Mouse (Mus musculus): ENCODE measurements at regions not wholly inside any gene's neighbourhood (a gene's known extent, or its start where the extent isn't known, plus 50 kb on each side); places are given as distances from the start of the nearest gene placed in this dataset.

DNA sequence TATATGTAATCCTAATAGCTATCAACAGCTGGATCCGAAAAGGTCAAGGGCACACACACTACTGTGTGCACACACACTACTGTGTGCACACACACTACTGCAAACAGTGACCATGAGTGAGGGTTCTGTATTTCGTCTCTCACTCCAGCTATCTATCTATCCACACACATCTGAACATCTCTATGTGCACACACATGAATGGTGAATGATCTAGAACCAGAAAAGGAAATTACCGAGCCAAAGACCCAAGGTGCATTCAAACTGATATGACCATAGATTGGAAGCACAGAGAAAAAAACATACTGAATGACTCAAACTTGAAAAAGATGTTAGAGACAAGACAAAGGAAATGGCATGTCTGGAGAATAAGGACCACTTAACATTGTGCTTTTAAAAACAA lies 166.8 kb upstream of the Map3k1 start:
- DNase-seq (ENCODE audit: low spot score), result no peak

DNA sequence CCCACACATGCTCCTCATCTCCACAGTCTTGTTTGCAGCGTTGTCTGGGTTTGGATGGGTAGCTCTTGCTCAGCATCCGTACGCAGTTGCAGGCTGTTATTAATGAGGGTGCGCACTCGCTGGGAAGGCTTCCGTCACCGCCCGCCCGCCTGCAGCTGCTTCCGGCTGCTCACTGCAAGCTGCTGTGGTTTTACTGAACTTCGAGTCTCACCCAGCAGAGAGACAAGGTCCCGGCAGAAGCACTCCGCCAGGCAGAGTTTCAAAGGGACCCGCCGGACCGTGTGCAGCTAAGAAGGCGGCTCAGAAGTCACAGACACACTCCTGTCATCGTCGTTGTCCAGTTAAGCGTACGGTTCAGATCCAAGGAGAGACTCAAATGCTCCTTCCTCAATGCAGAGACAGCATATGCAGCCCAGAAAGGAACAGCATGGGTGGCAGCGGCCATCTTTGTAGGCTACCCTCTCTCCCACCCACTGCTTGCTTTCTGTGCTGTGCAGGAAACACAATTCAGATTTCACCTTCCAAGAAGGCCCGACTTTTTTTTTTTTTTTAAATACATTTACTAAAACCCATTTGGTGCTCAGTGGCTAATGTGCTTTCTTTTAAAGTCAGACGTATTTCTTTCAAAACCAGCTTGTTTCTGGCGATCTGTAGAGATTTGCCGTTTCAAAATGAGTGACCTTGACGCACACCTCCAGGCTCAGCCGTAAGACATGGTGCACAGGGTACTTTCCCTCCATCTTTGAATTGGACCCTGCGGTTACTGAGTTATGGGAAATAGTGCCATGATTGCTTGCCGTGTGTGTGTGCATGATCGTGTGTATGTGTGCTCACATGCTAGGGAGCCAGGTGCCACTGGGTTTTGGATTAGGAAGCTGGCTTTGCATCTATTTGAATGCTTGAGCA lies 169.2 kb upstream of the Map3k1 start:
- DNase-seq (ENCODE audit: low spot score), result no peak

DNA sequence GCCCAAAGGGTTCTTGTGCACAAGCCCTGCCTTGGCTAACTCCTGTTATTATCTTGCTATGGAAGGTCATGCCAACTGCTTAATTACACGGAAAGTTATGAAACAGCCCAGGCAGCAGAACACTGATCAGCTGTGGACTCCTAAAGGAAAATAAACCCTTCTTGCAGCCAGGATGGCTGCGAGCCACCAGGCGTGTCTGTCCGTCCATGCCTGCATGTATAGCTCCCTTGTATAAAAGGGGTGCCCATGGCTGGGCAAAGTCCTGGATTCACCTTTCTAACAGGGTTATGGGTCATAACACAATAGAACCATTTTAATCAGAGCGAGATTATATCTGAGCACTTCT lies 169.9 kb upstream of the Map3k1 start:
- DNase-seq (ENCODE audit: low spot score), result no peak

DNA sequence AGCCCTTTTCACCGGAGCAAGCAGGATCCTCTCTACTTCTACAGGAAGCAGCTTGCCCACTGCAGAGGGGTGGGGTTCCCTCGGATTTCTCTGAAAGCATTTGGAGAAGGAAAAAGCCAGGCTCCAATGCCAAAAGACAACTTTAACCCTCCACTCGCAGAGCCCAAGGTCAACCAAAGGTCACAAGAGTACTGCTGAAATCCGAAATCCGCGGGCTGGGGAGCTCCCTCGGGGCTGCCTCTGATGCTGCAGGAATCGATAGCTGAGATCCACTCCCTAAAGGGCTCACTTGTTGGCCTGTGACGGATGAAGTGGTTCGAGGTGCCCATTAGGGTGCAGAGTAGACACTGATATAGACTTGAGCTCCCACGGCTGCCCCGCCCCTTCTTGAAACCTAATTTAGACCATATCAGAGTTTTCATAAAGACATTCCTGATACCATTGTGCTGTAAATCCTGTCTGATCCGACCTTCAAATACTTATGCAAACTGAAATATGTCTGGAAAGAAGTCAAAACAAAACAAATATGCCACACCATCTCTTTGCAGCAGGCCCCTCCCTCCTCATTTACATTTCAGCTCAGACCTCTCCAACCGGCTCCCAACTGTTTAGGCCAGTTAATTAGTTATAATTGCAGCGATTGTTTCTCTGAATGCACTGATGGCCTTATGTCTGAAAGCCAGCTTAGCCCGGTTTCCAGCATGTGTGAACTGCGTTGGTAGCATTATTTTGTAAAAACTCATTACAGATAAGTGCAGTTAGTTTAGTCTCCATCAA lies 170.8 kb upstream of the Map3k1 start:
- DNase-seq (ENCODE audit: low spot score), result no peak

DNA sequence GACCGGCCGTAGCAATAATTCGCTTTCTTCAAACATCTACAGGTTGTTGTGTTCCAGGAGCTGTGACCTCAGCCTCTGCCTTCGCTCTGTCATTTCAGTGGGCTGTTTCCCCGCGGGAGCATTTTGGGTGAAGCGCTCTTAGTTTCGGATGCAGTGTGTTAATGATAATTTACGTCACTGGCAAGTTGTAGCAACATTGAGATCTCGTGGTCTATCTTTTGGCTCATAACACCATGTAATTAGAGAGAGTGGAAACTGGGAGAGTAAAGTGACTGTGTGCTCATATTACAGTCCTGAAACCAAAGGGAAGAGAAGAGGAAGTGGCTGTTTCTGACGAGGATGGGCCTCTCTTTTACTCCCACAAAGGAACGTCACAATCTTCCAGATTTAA lies 171.4 kb upstream of the Map3k1 start:
- DNase-seq (ENCODE audit: low spot score), result no peak

DNA sequence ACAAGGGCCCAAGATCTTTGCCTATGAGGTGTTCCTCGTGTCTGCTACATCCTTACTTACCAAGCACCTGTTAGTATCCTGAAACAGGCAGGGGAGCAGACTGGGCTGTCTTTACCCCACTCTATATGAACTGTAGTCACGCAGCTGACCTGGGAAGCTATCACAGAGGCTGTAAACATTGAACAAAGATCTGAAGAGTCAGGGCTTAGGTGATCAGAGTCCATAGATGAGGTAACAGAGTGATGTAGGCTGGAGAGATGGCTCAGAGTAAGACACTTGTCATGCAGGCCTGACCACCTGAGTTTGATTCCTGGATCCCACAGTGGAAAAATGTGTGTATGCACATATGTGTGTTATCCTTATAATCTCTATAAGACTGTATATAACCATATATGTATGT lies 172.3 kb upstream of the Map3k1 start:
- DNase-seq (ENCODE audit: low spot score), result no peak

DNA sequence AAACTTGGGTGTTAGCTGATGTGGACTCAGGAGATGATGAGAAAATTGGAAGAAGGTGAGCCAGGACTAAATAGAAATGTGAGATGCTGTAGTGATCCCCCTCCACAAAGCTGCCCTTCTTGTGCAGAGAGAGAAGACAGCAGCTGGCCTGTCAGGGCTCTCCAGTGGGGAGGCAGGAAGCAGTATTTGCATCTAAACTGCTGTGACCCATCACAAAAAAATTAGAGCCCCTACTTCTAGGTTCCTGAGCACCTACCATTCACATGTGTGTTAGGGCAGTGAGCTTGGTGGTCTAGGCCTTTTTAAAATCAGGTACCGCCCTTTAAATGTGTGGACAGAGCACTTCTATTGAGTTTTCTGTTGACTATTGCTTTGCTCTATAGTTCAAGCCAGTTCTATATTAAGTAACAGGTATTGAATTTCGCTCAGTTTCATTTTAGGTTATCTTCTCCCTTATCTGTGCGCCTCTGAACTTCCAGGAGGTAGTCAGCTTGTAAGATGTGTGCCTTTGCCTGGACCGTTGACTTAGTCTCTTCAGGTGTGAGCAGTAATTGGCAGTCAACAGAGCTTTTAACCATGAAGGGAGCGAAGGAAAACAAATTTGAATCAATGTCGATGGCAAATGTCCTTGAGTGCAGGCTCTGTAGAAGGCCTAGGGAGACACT lies 174.1 kb upstream of the Map3k1 start:
- DNase-seq (ENCODE audit: low spot score), result no peak

DNA sequence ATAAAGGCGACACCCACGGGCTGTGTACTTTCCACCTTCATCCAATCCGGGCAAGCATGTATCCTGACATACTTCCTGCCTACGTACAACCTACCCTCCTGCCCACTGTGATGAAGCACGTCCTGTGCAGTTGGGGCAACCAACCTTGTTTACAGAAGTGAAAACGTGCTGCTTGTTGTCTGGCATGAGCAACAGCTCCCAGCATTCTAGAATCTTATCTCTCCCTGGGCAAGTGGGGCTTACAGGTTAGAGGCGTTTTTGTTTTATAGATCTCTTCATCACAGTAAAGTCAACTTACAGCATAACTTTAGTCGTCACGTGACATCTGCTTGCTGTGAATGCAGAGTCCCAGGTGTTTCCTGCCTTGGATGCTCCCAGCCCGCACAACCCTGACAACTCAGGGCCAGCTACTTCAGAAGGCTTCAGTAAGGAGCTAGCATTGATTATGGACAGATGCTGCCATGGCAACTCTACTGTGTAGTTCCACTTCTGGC lies 175.3 kb upstream of the Map3k1 start:
- DNase-seq (ENCODE audit: low spot score), result no peak

DNA sequence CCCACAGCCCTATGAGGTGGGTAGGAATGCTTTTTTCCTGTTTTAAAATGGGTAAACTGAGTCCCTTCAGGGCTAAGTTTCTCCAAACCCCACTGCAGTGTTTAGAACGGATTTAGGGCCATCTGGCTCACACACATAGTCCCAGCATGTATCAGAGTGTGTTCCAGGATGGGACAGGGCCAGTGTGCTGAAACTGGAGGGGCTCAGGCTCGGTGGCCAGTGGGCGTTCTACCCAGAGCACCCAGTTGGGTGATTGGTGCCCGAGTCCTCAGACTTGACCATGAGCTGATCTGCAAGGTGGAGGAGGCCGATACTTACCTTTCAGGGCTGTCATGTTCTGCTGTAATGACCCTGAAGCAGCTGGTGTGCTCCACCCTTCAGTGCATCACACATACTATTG lies 176.6 kb upstream of the Map3k1 start:
- no peak for DNase-seq (ENCODE audit: low spot score)

DNA sequence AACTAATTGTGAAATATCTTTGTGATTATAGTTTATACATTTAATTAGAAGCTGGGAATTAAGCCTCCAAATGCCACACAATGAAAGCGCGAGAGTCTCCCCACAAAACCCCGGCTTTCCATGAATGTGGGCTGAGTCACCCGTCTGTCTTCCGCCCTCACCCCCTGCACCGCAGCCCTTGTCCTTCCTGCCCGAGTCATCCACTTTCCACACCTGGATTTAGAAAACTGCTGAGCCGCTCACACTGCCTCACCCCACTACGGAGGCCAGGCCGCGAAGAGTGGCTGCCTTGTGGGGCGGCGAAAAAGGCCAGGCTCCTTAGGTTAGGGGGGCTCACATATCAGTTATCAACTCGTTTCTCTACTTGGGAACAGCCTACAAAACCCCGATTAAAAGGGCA lies 177.9 kb upstream of the Map3k1 start:
- DNase-seq (ENCODE audit: low spot score), result no peak

DNA sequence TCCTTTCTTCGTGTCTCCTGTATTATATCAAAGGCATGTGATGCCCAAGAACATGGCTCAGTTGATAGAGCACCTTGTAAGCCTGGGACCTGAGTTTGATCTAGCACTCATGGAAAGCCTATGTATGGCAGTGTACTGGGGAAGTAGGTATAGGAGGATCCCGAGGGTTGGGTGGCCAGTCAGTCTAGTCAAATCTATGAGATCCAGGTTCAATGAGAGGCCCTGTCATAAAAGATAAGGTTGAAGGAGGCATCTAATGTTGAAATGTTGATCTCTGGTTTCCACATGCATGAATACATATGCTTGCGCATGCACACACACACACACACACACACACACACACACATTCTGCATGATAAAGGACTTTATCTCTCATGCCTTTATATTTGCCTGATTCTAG lies 178.6 kb upstream of the Map3k1 start:
- DNase-seq (ENCODE audit: low spot score), result no peak

DNA sequence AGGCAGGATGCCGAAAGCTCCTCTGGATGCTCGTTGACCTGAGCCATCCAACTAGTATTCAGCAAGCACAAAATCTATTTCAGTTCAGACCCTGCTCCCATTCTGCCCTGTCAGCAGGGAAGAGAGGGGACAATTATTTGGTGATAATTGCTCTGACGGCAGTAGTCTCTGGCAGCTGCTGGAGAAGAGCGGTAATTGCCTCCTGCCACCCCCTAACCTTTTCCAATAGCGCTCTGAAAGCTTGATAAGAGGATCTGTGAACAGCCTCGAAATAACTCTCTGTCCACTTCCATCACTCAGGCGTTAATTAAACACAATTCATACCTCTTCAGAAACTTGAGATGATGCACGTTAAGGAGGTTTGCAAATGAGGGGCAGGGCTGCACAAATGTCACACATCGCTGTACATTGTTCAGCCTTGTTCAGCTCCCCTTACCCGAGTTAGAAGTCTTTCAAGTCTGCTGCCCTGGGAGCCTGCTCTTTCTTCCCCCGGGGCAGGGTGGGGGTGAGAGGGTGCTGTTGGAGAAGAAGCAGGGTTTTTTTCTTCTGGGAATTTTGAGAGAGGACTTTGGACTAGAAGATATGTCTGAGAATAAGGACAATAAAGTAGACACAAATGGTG lies 182.2 kb upstream of the Map3k1 start:
- DNase-seq (ENCODE audit: low spot score), result no peak

DNA sequence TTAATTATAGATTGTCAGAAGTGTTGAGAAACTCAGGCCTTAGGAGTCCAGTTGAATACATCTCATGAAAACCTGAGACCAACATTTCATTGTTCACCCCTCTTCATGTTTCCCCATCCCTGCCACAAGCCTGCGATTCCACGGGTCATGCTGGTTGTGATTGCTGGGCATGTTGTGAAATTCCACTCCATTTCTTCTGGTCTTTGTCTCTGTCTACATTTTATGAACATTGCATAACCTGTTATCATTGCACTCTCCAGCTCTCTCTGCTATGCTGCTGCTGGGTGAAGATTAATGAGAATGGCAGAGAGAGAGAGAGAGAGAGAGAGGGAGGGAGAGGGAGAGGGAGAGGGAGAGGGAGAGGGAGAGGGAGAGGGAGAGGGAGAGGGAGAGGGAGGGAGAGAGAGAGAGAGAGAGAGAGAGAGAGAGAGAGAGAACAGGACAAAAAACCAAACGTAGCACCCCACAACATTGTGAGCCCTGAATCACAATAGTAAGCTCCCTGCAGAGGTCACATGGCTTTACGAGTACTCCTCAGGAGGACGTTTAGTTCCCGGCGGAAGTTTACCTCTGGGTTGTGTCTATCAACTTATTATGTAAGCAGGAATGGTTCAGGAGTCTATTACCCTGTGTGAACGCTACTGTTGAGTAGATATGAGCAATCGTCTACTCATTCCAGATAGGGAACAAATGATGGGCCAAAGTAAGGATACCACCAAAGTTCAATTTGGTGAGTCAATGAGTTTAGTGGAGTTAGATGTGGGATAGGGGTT lies 183.5 kb upstream of the Map3k1 start:
- no peak for DNase-seq (ENCODE audit: low spot score)

DNA sequence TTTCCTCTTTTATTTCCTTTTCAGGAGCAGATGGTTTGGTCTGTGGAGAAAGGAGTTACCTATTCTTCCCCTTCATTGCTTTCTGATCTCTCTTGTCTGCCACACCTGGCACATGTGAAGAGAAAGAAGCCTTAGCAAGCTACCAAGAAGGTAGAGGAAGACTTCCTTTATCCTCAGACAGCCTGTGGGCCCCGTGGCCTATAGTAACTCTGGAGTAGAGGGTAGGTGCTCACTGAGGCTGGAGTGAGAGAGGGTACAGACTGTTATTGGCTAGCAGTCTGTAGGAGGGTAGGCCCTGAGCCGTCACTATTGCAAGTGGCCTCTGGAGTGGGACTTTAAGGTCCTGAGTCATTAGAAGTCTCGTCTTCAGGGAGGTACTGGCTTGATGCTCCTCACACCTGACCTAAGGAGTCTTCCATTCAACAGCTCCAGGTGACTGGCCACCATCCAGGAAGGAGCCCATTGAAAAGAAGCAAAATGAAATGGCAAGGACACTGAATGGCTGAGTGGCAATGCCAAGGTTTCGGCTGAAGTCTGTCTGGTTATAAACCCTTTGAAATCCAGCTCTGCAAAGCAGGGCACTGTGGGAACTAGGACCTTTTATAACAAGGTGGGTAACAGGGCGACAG lies 186.2 kb upstream of the Map3k1 start:
- no peak for DNase-seq (ENCODE audit: low spot score)

DNA sequence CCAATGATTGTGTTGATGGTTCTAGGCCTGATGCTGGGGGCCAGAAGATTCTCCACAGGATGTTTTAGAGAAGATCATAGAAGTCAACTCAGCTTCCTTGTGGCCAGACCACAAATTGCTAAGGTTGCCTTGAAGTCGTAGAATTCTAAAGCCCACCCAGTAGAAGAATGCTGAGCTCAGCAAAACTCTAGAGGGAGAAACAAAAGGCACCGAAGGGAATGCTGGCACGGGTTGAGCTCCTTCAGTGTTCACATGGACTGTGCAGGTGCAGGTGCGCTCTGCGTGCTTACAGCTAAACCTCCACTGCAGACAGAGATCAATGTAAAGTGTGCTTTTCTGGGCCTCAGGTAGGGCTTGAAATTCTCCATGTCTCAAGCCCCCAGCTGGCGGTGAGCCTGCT lies 186.9 kb upstream of the Map3k1 start:
- DNase-seq (ENCODE audit: low spot score), result no peak

DNA sequence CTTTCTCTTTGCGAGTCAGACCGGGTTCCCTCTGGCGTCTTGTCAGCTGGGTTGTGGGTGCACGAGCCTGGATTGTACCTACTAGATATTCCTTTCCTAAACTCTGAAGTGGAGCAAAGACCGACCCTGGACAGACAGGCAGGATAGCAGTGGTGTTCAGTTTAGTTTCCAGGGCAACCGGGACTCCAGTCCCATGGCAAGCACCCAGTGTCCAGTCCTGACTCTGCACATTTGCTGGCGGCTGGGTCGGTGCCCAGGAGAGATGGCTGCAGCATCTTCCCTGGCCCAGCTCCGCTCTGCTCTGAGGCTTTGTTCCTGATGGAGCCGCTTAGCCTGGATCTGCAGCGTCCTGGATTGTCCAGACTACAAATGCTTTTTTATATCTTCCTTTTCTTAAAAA lies 188.1 kb upstream of the Map3k1 start:
- peak; percentile 50 for DNase-seq (ENCODE audit: low spot score)

DNA sequence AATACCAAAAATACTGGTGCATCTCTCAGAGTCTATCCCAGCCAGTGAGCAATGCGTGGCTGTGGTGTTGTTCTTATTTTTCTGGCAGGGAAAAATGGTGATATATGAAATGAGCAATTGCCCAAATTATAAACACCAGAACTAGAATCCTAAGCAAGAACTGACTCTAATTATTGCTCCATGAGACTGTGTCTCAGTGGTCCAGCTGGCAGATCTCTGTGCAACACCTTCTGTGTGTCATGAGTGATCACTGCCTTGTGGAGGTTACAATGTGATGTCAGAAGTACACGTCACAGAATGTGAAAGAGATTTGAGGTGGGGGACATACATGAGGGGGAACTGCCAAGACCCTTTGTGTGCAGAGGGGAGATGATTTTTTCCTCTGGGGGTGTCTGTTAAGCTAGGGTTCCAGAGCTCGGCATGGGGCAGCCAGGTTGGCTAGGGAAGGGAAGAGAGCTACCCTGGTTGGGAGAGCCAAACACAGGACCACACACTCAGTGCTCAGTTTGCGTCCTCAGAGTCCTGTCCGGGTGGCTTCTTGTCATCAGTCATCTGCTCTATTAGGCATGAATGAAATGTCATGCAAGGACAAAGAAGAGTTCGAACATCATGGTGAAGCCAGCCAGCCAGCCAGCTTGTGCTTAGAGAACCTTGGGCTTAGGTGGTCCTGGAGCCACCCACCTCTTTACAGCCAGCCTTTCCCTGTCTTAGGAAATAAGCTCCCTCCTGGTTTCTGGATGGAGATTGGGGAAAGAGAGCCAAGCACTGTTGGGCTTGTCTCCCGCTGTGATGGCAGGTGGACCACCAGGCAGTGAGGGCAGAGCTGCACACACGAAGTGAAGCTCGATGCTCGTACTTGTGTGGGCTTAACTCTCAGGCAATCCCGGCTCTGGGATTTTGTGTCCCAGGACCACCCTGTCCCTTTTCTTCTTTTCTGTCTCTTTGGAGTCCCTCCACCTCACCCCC lies 189.5 kb upstream of the Map3k1 start:
- no peak for DNase-seq (ENCODE audit: low spot score)

DNA sequence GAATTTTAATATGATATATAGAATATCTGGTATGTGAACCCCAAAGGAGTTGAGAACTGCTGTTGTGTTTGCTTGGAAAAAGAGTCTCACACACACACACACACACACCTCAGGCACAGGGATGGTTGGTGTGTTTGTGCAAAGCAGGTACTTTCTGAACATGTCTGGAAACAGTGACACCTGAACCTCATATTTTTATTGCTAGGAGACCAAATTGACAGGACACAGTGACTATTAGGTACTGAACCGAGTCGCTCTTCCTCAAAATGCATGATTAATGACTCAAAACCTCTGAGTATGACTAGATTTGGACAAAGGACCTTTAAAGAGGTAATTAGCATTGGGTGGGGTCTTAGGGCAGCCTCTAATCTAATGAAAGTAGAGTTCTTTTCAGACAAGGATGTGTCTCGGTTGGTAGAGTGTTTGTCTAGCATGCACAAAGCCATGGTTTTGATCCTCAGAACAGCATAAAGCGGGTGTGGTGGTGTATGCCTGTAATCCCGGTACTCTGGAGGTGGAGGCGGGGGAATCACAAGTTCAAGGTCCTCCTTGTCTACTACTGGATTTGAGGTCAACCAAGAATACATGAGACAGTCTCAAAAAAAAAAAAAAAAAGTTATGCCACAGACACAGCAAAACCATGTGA lies 191.0 kb upstream of the Map3k1 start:
- no peak for DNase-seq (ENCODE audit: low spot score)

DNA sequence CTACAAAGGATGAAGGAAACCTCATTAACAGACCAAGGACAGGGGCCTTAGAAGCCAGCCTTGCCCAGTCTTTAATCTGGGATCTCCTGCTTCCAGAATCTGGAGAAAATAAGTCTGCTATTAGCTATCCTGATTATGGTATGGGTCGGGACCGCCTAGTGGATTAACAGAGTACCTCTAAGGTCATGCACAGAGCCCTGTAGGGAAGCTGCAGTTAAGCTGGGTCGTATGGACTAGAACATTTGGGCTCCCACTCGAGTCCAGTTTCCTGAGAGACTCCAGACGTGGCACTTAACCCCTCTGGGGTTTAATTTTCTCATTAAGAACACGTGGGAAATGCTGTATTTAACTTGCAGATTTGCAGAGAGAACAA lies 191.5 kb upstream of the Map3k1 start:
- no peak for DNase-seq (ENCODE audit: low spot score)

All from heart, adult 8-10 months (tissue).